In genomic region chr17:36958884-36959283, GRCm38 (mm10) we compare ENCODE assay signal across 8 mouse cellular contexts. TPM values are rescaled to one million over a fixed set of nuclear protein-coding genes. Genes with fewer than 3 reads are reported as not detected.
A peak's percentile ranks its signal among the peaks of the same experiment; 100 is the strongest.
DNase-seq lines count a peak whose midpoint lies in the region; ATAC-seq and TF ChIP-seq lines count a peak whose summit lies in the region.

No protein-coding gene starts in this region.

- TF ChIP-seq CTCF in bone marrow macrophage, adult 2 months (IDR thresholded peaks at IDR 0.05; ENCODE audit: low read depth, low read length) = no peak

- ATAC-seq in kidney, embryonic 16.5 days (ENCODE audit: low FRiP score, low TSS enrichment) = no peak
- peak; percentile 10; the same call in 1 of the 2 replicates for ATAC-seq in hindbrain, embryonic 11.5 days (ENCODE audit: low FRiP score)
- ATAC-seq in megakaryocyte-erythroid progenitor cell, adult 5-6 weeks (replicated peaks; ENCODE audit: low FRiP score, low TSS enrichment, poor library complexity, severe bottlenecking) = 0 out of 2 replicates have a peak, but pooled peaks have one; percentile 31
- no peak for ATAC-seq in activated CD4-positive, CD25-positive, alpha-beta regulatory T cell, adult 4 months

- H3K4me2 ChIP-seq in kidney, embryonic 16.5 days (replicated peaks; ENCODE audit: low read depth, low read length) = peak overlapping the region; percentile 92
- H3K4me2 ChIP-seq in hindbrain, embryonic 11.5 days (replicated peaks; ENCODE audit: low read depth, low read length) = peak overlapping the region; percentile 61

- H3K4me3 ChIP-seq in kidney, embryonic 16.5 days (ENCODE audit: low read length) = peak overlapping the region; percentile 78
- peak overlapping the region; percentile 92 for H3K4me3 ChIP-seq in bone marrow macrophage, adult 2 months (ENCODE audit: insufficient read depth, low read length)
- peak overlapping the region; percentile 53 for H3K4me3 ChIP-seq in hindbrain, embryonic 11.5 days (ENCODE audit: low read depth, low read length)

- peaks cover 11% of the 10 kb centered on the region for H3K4me1 ChIP-seq in kidney, embryonic 16.5 days (ENCODE audit: insufficient read depth, low read length)
- peaks cover 4% of the 10 kb centered on the region for H3K4me1 ChIP-seq in bone marrow macrophage, adult 2 months (ENCODE audit: control insufficient read depth, insufficient read depth, low read length)
- no peaks in the 10 kb centered on the region for H3K4me1 ChIP-seq in hindbrain, embryonic 11.5 days (replicated peaks; ENCODE audit: control insufficient read depth, insufficient read depth, low read length)

- H3K27me3 ChIP-seq in kidney, embryonic 16.5 days (ENCODE audit: insufficient read depth, low read length) = no peaks in the 10 kb centered on the region
- H3K27me3 ChIP-seq in hindbrain, embryonic 11.5 days (ENCODE audit: control insufficient read depth, insufficient read depth, low read length) = no peaks in the 10 kb centered on the region

- TF ChIP-seq POLR2A in bone marrow macrophage, adult 2 months (IDR thresholded peaks at IDR 0.05; ENCODE audit: borderline replicate concordance, low read depth, low read length) = no peak

- H3K36me3 ChIP-seq in kidney, embryonic 16.5 days (ENCODE audit: insufficient read depth, low read length) = peaks cover 6% of the 10 kb centered on the region; the same call in 1 of the 2 replicates
- no peaks in the 10 kb centered on the region for H3K36me3 ChIP-seq in hindbrain, embryonic 11.5 days (ENCODE audit: control insufficient read depth, insufficient read depth, low read length)

- no peak overlapping the region for H3K27ac ChIP-seq in kidney, embryonic 16.5 days (ENCODE audit: low read length)
- H3K27ac ChIP-seq in bone marrow macrophage, adult 2 months (ENCODE audit: insufficient read depth, low read depth, low read length) = peak overlapping the region; percentile 25
- H3K27ac ChIP-seq in hindbrain, embryonic 11.5 days (ENCODE audit: low read depth, low read length) = no peak overlapping the region

- 9% methylated on average over 12 of the region's 12 CpGs for WGBS in kidney, embryonic 16.5 days
- WGBS in hindbrain, embryonic 11.5 days = 10% methylated on average over 12 of the region's 12 CpGs

- H3K9ac ChIP-seq in kidney, embryonic 16.5 days (replicated peaks; ENCODE audit: low read length) = peak overlapping the region; percentile 86
- H3K9ac ChIP-seq in hindbrain, embryonic 11.5 days (ENCODE audit: low read depth, low read length) = peak overlapping the region; percentile 63

- H3K9me3 ChIP-seq in kidney, embryonic 16.5 days (ENCODE audit: low read length) = no peaks in the 10 kb centered on the region
- H3K9me3 ChIP-seq in hindbrain, embryonic 11.5 days (ENCODE audit: control insufficient read depth, low read length) = no peaks in the 10 kb centered on the region

- DNase-seq in kidney, postnatal 14 days = no peak
- no peak for DNase-seq in hindbrain, embryonic 11.5 days (ENCODE audit: low spot score)
- DNase-seq in left cerebral cortex, adult 11 months (ENCODE audit: low spot score) = no peak
- no peak for DNase-seq in frontal cortex, postnatal 25 days (ENCODE audit: low spot score in 2 of 2)

RNA-seq across cellular contexts. Expression of gene Znrd1as, which starts 0.5 kb away (rescaled TPM):
- 6.7 and 6.8 TPM in 2 replicates for polyA plus RNA-seq in kidney, embryonic 16.5 days (2015; fragmentation: Nextera tagmentation; extraction: Ambion mirVana)
- polyA plus RNA-seq in bone marrow macrophage, adult 2 months (2012; ENCODE audit: insufficient read depth, insufficient read length, missing spikeins) = 7.9 and 10.4 TPM in 2 replicates
- 9.6 and 9.8 TPM in 2 replicates for polyA plus RNA-seq in hindbrain, embryonic 11.5 days (2014; fragmentation: Nextera tagmentation; extraction: Ambion mirVana)
- 1.4 and 13.1 TPM in 2 replicates for total RNA-seq in megakaryocyte-erythroid progenitor cell, adult 5-6 weeks (2014; fragmentation: Nextera tagmentation)
- total RNA-seq in megakaryocyte-erythroid progenitor cell, adult 5-6 weeks (2017) = 11.4 and 23.7 TPM in 2 replicates
- polyA plus RNA-seq in activated CD4-positive, CD25-positive, alpha-beta regulatory T cell, adult 4 months (2017; shearing (Covaris generic)) = 1 to 10 TPM; 4.9 to 5.4 TPM

RNA-seq across cellular contexts. Expression of gene Znrd1, which starts 0.5 kb away (rescaled TPM):
- polyA plus RNA-seq in kidney, embryonic 16.5 days (2015; fragmentation: Nextera tagmentation; extraction: Ambion mirVana) = 90.7 and 94.7 TPM in 2 replicates
- polyA plus RNA-seq in bone marrow macrophage, adult 2 months (2012; ENCODE audit: insufficient read depth, insufficient read length, missing spikeins) = 50.1 and 70.8 TPM in 2 replicates
- 82.8 and 86.9 TPM in 2 replicates for polyA plus RNA-seq in hindbrain, embryonic 11.5 days (2014; fragmentation: Nextera tagmentation; extraction: Ambion mirVana)
- total RNA-seq in megakaryocyte-erythroid progenitor cell, adult 5-6 weeks (2014; fragmentation: Nextera tagmentation) = 47.7 and 94.1 TPM in 2 replicates
- total RNA-seq in megakaryocyte-erythroid progenitor cell, adult 5-6 weeks (2017) = 17.7 and 35.3 TPM in 2 replicates
- polyA plus RNA-seq in activated CD4-positive, CD25-positive, alpha-beta regulatory T cell, adult 4 months (2017; shearing (Covaris generic)) = 10 to 100 TPM; 72.7 to 81.5 TPM

RNA-seq across cellular contexts. Expression of gene Ppp1r11, which starts 7.3 kb away (rescaled TPM):
- polyA plus RNA-seq in kidney, embryonic 16.5 days (2015; fragmentation: Nextera tagmentation; extraction: Ambion mirVana) = 111 and 116 TPM in 2 replicates
- polyA plus RNA-seq in bone marrow macrophage, adult 2 months (2012; ENCODE audit: insufficient read depth, insufficient read length, missing spikeins) = 59.3 and 64.4 TPM in 2 replicates
- 161 and 165 TPM in 2 replicates for polyA plus RNA-seq in hindbrain, embryonic 11.5 days (2014; fragmentation: Nextera tagmentation; extraction: Ambion mirVana)
- 61.5 and 88.0 TPM in 2 replicates for total RNA-seq in megakaryocyte-erythroid progenitor cell, adult 5-6 weeks (2014; fragmentation: Nextera tagmentation)
- total RNA-seq in megakaryocyte-erythroid progenitor cell, adult 5-6 weeks (2017) = 53.8 and 72.8 TPM in 2 replicates
- 100 to 1,000 TPM; 190 to 210 TPM for polyA plus RNA-seq in activated CD4-positive, CD25-positive, alpha-beta regulatory T cell, adult 4 months (2017; shearing (Covaris generic))

RNA-seq across cellular contexts. Expression of gene Rnf39, which starts 16.2 kb away (rescaled TPM):
- polyA plus RNA-seq in kidney, embryonic 16.5 days (2015; fragmentation: Nextera tagmentation; extraction: Ambion mirVana) = 0.22 and 0.27 TPM in 2 replicates
- polyA plus RNA-seq in bone marrow macrophage, adult 2 months (2012; ENCODE audit: insufficient read depth, insufficient read length, missing spikeins) = not detected in 2 replicates
- 0.34 and 1.4 TPM in 2 replicates for polyA plus RNA-seq in hindbrain, embryonic 11.5 days (2014; fragmentation: Nextera tagmentation; extraction: Ambion mirVana)
- total RNA-seq in megakaryocyte-erythroid progenitor cell, adult 5-6 weeks (2014; fragmentation: Nextera tagmentation) = not detected in 2 replicates
- not detected in 2 replicates for total RNA-seq in megakaryocyte-erythroid progenitor cell, adult 5-6 weeks (2017)
- polyA plus RNA-seq in activated CD4-positive, CD25-positive, alpha-beta regulatory T cell, adult 4 months (2017; shearing (Covaris generic)) = not detected

RNA-seq across cellular contexts. Expression of gene 2410137M14Rik, which starts 22.2 kb away (rescaled TPM):
- polyA plus RNA-seq in kidney, embryonic 16.5 days (2015; fragmentation: Nextera tagmentation; extraction: Ambion mirVana) = not detected in 2 replicates
- polyA plus RNA-seq in bone marrow macrophage, adult 2 months (2012; ENCODE audit: insufficient read depth, insufficient read length, missing spikeins) = not detected in 2 replicates
- not detected in 2 replicates for polyA plus RNA-seq in hindbrain, embryonic 11.5 days (2014; fragmentation: Nextera tagmentation; extraction: Ambion mirVana)
- not detected in 2 replicates for total RNA-seq in megakaryocyte-erythroid progenitor cell, adult 5-6 weeks (2014; fragmentation: Nextera tagmentation)
- total RNA-seq in megakaryocyte-erythroid progenitor cell, adult 5-6 weeks (2017) = not detected in 2 replicates
- not detected for polyA plus RNA-seq in activated CD4-positive, CD25-positive, alpha-beta regulatory T cell, adult 4 months (2017; shearing (Covaris generic))

Comparison
In these comparisons a context has a peak if more than half of its experiments do, and no peak if none do; other contexts are left out.
1. ATAC-seq: peak in hindbrain, embryonic 11.5 days (single experiment) and megakaryocyte-erythroid progenitor cell, adult 5-6 weeks (single experiment); none in kidney, embryonic 16.5 days (single experiment) and activated CD4-positive, CD25-positive, alpha-beta regulatory T cell, adult 4 months (single experiment).
2. Peak in every context shown above with its lines, with median percentiles within 50 percentile points of each other: H3K4me3 ChIP-seq.